Mouse (Mus musculus) hindbrain, embryonic 10.5 days (tissue): ENCODE results near the gene Nfkbil1. TPM values are rescaled to one million over a fixed set of nuclear protein-coding genes. Genes with fewer than 3 reads are reported as not detected.

Experiments used
- DNase-seq: peaks from one replicate; pipeline ENCODE4 v3.0.0-alpha.2; 2017; ENCODE audit warnings: low spot score
- H3K27ac ChIP-seq: fragments of 300-500 bp; sonication (generic); 2 replicates; pipeline ENCODE4 v1.5.1; 2016; ENCODE audit warnings: mild to moderate bottlenecking, moderate library complexity
- H3K27me3 ChIP-seq: fragments of 300-500 bp; sonication (generic); 2 replicates; pipeline ENCODE4 v1.6.1; 2016; ENCODE audit warnings: mild to moderate bottlenecking; ENCODE audit not compliant: poor library complexity, insufficient read depth, severe bottlenecking
- H3K36me3 ChIP-seq: fragments of 300-500 bp; sonication (generic); 2 replicates; pipeline ENCODE4 v1.6.1; 2016; ENCODE audit warnings: mild to moderate bottlenecking, moderate library complexity
- H3K4me1 ChIP-seq: fragments of 300-500 bp; sonication (generic); replicated peaks from 2 replicates; pipeline ENCODE4 v1.6.1; 2016; ENCODE audit warnings: mild to moderate bottlenecking
- H3K4me3 ChIP-seq: fragments of 300-500 bp; sonication (generic); 2 replicates; pipeline ENCODE4 v1.5.1; 2016; ENCODE audit warnings: mild to moderate bottlenecking, moderate library complexity
- H3K9me3 ChIP-seq: fragments of 300-500 bp; sonication (generic); 2 replicates; pipeline ENCODE4 v1.6.1; 2016; ENCODE audit warnings: mild to moderate bottlenecking, moderate library complexity
- WGBS: fragments of 180-500 bp; shearing (Covaris S2); methylation state at CpG from one replicate; pipeline ENCODE4 v1.1.7; 2016; 5-methylcytosine and 5-hydroxymethylcytosine counted together
- polyA plus RNA-seq: library from polyadenylated mRNA; unstranded; fragments of >200 nt; fragmentation: Nextera tagmentation; extraction: Ambion mirVana; gene quantifications from 2 replicates; pipeline ENCODE4 v1.2.1, GENCODE M21; 2016

Gene Nfkbil1
- polyA plus RNA-seq, 1 experiment from 2014 or later: 11.6 TPM

DNA sequence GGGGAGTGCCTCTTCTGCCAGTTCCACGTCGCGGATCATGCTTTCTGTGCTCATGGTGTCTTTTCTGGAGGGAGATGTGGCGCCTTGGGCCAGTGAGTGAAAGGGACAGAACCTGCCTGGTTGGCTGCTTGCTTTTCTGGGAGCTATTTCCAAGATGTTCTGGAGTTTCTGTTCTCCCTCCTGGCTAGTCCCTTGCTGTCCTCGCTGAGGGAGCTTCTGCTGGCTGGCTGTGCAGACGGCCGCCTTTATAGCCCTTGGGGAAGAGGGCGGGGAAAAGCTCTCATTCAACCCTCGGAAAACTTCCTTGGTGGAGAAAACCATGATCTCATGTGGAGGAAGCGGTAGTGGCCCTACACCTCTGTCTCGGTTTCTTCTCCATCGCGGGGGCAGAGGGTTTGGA lies 33.8 kb downstream of the Nfkbil1 start, which contains the start of gene Tnf:
Gene Tnf (minus strand): TSS at position 221 of the 400 bp plus-strand sequence.
- Histone ChIP-seq H3K4me3 (no peak within 1 kb of the TSS), H3K9me3 (no peaks in the 10 kb centered on the region), H3K27me3 (peaks cover 82% of the 10 kb centered on the region), H3K36me3 (no peaks in the 10 kb centered on the region), H3K4me1 (peaks cover 12% of the 10 kb centered on the region; the same call in 1 of the 2 replicates), H3K27ac (no peak within 1 kb of the TSS)
- WGBS: 46% methylated on average over 13 of the region's 13 CpGs
- DNase-seq: no peak

DNA sequence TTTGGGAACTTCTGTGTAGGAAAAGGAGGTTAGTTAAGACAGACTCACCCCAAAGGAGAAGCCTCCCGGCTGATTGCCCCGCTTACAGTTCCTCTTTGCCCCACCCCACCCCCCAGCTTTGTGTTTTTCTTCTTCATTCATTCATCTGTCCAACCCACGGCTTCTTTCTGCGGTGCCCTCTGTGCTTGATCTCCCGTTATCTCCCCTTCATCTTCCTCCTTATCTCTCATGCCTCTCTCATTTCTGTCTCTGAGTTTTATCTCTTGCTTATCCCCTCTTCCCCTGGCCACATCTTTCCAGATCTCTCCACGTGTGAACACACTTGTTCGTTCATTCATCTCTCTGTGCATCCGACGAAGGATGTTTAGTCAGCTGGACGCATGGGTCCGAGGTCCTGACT lies 34.5 kb downstream of the Nfkbil1 start:
- H3K4me3 ChIP-seq: no peak overlapping the region
- H3K9me3 ChIP-seq: no peaks in the 10 kb centered on the region
- H3K36me3 ChIP-seq: no peaks in the 10 kb centered on the region
- no peak for DNase-seq
- H3K27ac ChIP-seq: no peak overlapping the region
- peaks cover 16% of the 10 kb centered on the region for H3K4me1 ChIP-seq
- H3K27me3 ChIP-seq: peaks cover 88% of the 10 kb centered on the region
- WGBS: 79% methylated on average over 11 of the region's 11 CpGs

- DNase-seq: no peak
- H3K36me3 ChIP-seq: no peaks in the 10 kb centered on the region
- peaks cover 23% of the 10 kb centered on the region for H3K4me1 ChIP-seq
- H3K9me3 ChIP-seq: no peaks in the 10 kb centered on the region
- H3K27me3 ChIP-seq: peaks cover 95% of the 10 kb centered on the region
- H3K27ac ChIP-seq: no peak overlapping the region
- WGBS: 86% methylated on average over 11 of the region's 11 CpGs
- H3K4me3 ChIP-seq: no peak overlapping the region
These were observed 35.2 kb downstream of the Nfkbil1 start for GRCm38 (mm10) chr17:35200398-35200797.

- no peak for DNase-seq
- H3K36me3 ChIP-seq: no peaks in the 10 kb centered on the region
- no peaks in the 10 kb centered on the region for H3K9me3 ChIP-seq
- peaks cover 31% of the 10 kb centered on the region for H3K4me1 ChIP-seq
- H3K27me3 ChIP-seq: peaks cover 95% of the 10 kb centered on the region
- no peak overlapping the region for H3K4me3 ChIP-seq
- no peak overlapping the region for H3K27ac ChIP-seq
- WGBS: 27% methylated on average over 8 of the region's 8 CpGs
These were observed 36.6 kb downstream of the Nfkbil1 start for GRCm38 (mm10) chr17:35198946-35199345.

- whole genome bisulfite sequencing: 64% methylated on average over 7 of the region's 7 CpGs
- Histone ChIP-seq H3K27me3 (peaks cover 95% of the 10 kb centered on the region), H3K27ac (no peak overlapping the region), H3K4me1 (peaks cover 32% of the 10 kb centered on the region), H3K9me3 (no peaks in the 10 kb centered on the region), H3K36me3 (no peaks in the 10 kb centered on the region), H3K4me3 (no peak overlapping the region)
- no peak for DNase-seq
These were observed 37.6 kb downstream of the Nfkbil1 start for GRCm38 (mm10) chr17:35198029-35198428.

GRCm38 (mm10) chr17:35197126-35197525 lies 38.5 kb downstream of the Nfkbil1 start:
- Histone ChIP-seq H3K27ac (no peak overlapping the region), H3K9me3 (no peaks in the 10 kb centered on the region), H3K4me1 (peaks cover 32% of the 10 kb centered on the region), H3K36me3 (no peaks in the 10 kb centered on the region), H3K4me3 (no peak overlapping the region), H3K27me3 (peaks cover 87% of the 10 kb centered on the region)
- no peak for DNase-seq
- WGBS: 46% methylated on average over 6 of the region's 6 CpGs

- H3K4me1 ChIP-seq: peaks cover 26% of the 10 kb centered on the region
- H3K9me3 ChIP-seq: no peaks in the 10 kb centered on the region
- H3K27me3 ChIP-seq: peaks cover 78% of the 10 kb centered on the region
- no peak overlapping the region for H3K27ac ChIP-seq
- peak overlapping the region; percentile 56 for H3K4me3 ChIP-seq
- DNase-seq: no peak
- 32% methylated on average over 9 of the region's 9 CpGs for WGBS
- no peaks in the 10 kb centered on the region for H3K36me3 ChIP-seq
These were observed 39.3 kb downstream of the Nfkbil1 start for GRCm38 (mm10) chr17:35196321-35196641.

DNA sequence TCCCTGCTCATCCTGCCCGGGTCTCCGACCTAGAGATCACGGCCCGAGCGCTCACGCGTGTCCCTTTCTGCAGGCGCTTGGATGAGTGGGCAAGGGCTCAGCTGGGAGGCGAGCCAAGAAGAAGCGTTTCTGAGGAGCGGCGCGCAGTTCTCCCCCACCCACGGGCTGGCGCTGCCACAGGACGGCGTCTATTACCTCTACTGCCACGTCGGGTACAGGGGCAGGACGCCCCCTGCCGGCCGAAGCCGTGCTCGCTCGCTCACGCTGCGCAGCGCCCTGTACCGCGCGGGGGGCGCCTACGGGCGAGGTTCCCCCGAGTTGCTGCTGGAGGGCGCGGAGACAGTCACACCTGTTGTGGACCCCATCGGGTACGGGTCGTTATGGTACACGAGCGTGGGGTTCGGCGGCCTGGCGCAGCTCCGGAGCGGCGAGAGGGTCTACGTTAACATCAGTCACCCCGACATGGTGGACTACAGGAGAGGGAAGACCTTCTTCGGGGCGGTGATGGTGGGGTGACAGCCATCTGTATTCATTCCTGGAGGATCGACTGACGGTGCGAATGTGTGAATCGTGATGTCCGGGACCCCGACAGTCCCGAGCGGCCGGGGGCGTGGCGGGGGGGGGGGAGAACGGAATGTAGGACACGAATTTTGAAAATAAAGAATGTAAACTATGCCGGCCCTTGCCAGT lies 39.8 kb downstream of the Nfkbil1 start:
- peak; percentile 77 for DNase-seq
- Histone ChIP-seq H3K36me3 (no peaks in the 10 kb centered on the region), H3K27ac (peak overlapping the region; percentile 50; the same call in 1 of the 2 replicates), H3K4me3 (peak overlapping the region; percentile 56), H3K27me3 (peaks cover 73% of the 10 kb centered on the region), H3K9me3 (no peaks in the 10 kb centered on the region), H3K4me1 (peaks cover 26% of the 10 kb centered on the region)
- 2% methylated on average over 66 of the region's 66 CpGs for WGBS

- Histone ChIP-seq H3K9me3 (no peaks in the 10 kb centered on the region), H3K4me1 (peaks cover 26% of the 10 kb centered on the region), H3K27ac (peak overlapping the region; percentile 50; the same call in 1 of the 2 replicates), H3K36me3 (no peaks in the 10 kb centered on the region), H3K27me3 (peaks cover 66% of the 10 kb centered on the region), H3K4me3 (peak overlapping the region; percentile 56)
- 42% methylated on average over 19 of the region's 19 CpGs for WGBS
- no peak for DNase-seq
These were observed 40.6 kb downstream of the Nfkbil1 start for GRCm38 (mm10) chr17:35194844-35195630.

- H3K27me3 ChIP-seq: peaks cover 60% of the 10 kb centered on the region
- 67% methylated on average over 28 of the region's 28 CpGs for WGBS
- H3K4me3 ChIP-seq: peak within 1 kb of the TSS; percentile 56; the same call in 1 of the 2 replicates
These were observed 41.4 kb downstream of the Nfkbil1 start, which contains the start of gene Ltb for GRCm38 (mm10) chr17:35193881-35194843. Gene Ltb, plus strand, starts transcription at chr17:35194439.

DNA sequence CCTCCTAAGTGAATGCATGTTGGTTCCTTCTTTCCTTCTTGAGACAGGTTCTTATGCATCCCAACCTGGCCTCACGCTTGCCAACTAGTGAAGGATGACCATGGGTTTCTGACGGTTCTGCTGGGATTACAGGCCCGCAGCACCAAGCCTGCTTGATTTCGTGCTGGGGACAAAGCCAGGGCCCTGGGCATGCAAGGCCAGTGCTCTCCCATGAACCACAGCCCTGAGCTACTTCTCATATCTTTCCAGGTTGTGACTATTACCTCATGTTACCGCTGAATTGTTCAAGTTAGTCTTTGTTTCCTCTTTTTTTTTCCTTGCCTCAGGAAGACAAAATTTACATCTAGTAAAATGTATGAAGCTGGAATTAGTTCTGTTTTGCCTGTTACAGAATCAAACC lies 42.7 kb downstream of the Nfkbil1 start:
- 81% methylated on average over 5 of the region's 5 CpGs for WGBS
- Histone ChIP-seq H3K9me3 (no peaks in the 10 kb centered on the region), H3K36me3 (no peaks in the 10 kb centered on the region), H3K4me3 (no peak overlapping the region), H3K27ac (no peak overlapping the region), H3K27me3 (peaks cover 50% of the 10 kb centered on the region), H3K4me1 (peaks cover 26% of the 10 kb centered on the region)
- no peak for DNase-seq

More at GRCm38 (mm10) chr17:35193881-35194843, 41.4 kb downstream of the Nfkbil1 start, which contains the start of gene Ltb:
- H3K9me3 ChIP-seq: no peaks in the 10 kb centered on the region
- no peak for DNase-seq
- peaks cover 26% of the 10 kb centered on the region for H3K4me1 ChIP-seq
- no peaks in the 10 kb centered on the region for H3K36me3 ChIP-seq
- H3K27ac ChIP-seq: no peak within 1 kb of the TSS

GRCm38 (mm10) chr17:35191723-35192122 lies 43.9 kb downstream of the Nfkbil1 start:
- H3K36me3 ChIP-seq: no peaks in the 10 kb centered on the region
- H3K27me3 ChIP-seq: peaks cover 38% of the 10 kb centered on the region
- no peak for DNase-seq
- 56% methylated on average over 2 of the region's 2 CpGs for WGBS
- peaks cover 28% of the 10 kb centered on the region for H3K4me1 ChIP-seq
- no peaks in the 10 kb centered on the region for H3K9me3 ChIP-seq
- no peak overlapping the region for H3K4me3 ChIP-seq
- no peak overlapping the region for H3K27ac ChIP-seq
